Comparison of ENCODE assay signal across 17 mouse cellular contexts in genomic region chr8:3481605-3482004, GRCm38 (mm10). TPM values are rescaled to one million over a fixed set of nuclear protein-coding genes. Genes with fewer than 3 reads are reported as not detected.
DNase-seq lines count a peak whose midpoint lies in the region; ATAC-seq lines count a peak whose summit lies in the region.
"Had no signal": no experiment of that assay in that cellular context is flagged by ENCODE, and none has a peak within 500 bp of the region (broad histone marks: within the 10 kb centered on the region; RNA-seq: fewer than 3 reads in every experiment).

No protein-coding gene starts in this region.

- no peaks in the 10 kb centered on the region for H3K9me3 ChIP-seq in liver, embryonic 16.5 days (replicated peaks; ENCODE audit: control insufficient read depth, low read length)
- H3K9me3 ChIP-seq in neural tube, embryonic 15.5 days (replicated peaks): no peaks in the 10 kb centered on the region
- H3K9me3 ChIP-seq: kidney, embryonic 15.5 days; midbrain, embryonic 15.5 days; neural tube, embryonic 12.5 days had no signal

- WGBS in liver, embryonic 16.5 days (ENCODE audit: insufficient replicate concordance): 39% methylated on average over 5 of the region's 5 CpGs
- WGBS in neural tube, embryonic 15.5 days: 66% methylated on average over 5 of the region's 5 CpGs

- H3K4me2 ChIP-seq in liver, embryonic 16.5 days (ENCODE audit: low read depth, low read length): no peak overlapping the region
- no peak overlapping the region for H3K4me2 ChIP-seq in neural tube, embryonic 15.5 days
- H3K4me2 ChIP-seq: kidney, embryonic 15.5 days; midbrain, embryonic 15.5 days; neural tube, embryonic 12.5 days had no signal

- H3K4me3 ChIP-seq in liver, embryonic 16.5 days (ENCODE audit: low read depth, low read length): no peak overlapping the region
- no peak overlapping the region for H3K4me3 ChIP-seq in neural tube, embryonic 15.5 days (replicated peaks)
- H3K4me3 ChIP-seq: kidney, embryonic 15.5 days; midbrain, embryonic 15.5 days; neural tube, embryonic 12.5 days had no signal

- no peak overlapping the region for H3K27ac ChIP-seq in liver, embryonic 16.5 days (ENCODE audit: low read length)
- no peak overlapping the region for H3K27ac ChIP-seq in neural tube, embryonic 15.5 days (replicated peaks)
- H3K27ac ChIP-seq: hindbrain, postnatal 0 days; kidney, embryonic 15.5 days; midbrain, embryonic 15.5 days; neural tube, embryonic 12.5 days had no signal

- H3K9ac ChIP-seq in liver, embryonic 16.5 days (ENCODE audit: low read depth, low read length): no peak overlapping the region
- H3K9ac ChIP-seq in neural tube, embryonic 15.5 days (replicated peaks): no peak overlapping the region
- H3K9ac ChIP-seq: kidney, embryonic 15.5 days; midbrain, embryonic 15.5 days; neural tube, embryonic 12.5 days had no signal

- H3K4me1 ChIP-seq in liver, embryonic 16.5 days (ENCODE audit: control insufficient read depth, low read depth, low read length): no peaks in the 10 kb centered on the region; the same call in 1 of the 2 replicates
- H3K4me1 ChIP-seq in neural tube, embryonic 15.5 days: no peaks in the 10 kb centered on the region
- H3K4me1 ChIP-seq: kidney, embryonic 15.5 days; midbrain, embryonic 15.5 days; neural tube, embryonic 12.5 days had no signal

- peak; percentile 69 for DNase-seq in A20 (ENCODE audit: low read depth, low spot score)
- DNase-seq in NIH3T3 (ENCODE audit: low read depth): peak; percentile 61
- DNase-seq in heart, adult 18-20 months: no peak
- DNase-seq in layer of hippocampus, postnatal 25 days (ENCODE audit: extremely low spot score in 1 of 2, low spot score in 1 of 2): no peak
- DNase-seq: adrenal gland, postnatal 25 days; cerebellum, postnatal 14 days; layer of hippocampus, adult 9-11 months; right cerebral cortex, adult 18-20 months; thymus, adult 18-20 months had no signal

- 0 out of 2 replicates have a peak, but pooled peaks have one; percentile 37 for ATAC-seq in liver, embryonic 16.5 days (ENCODE audit: low read depth)
- peak; percentile 93 for ATAC-seq in megakaryocyte progenitor cell, adult 5-6 weeks (replicated peaks; ENCODE audit: poor library complexity)
- no peak for ATAC-seq in neural tube, embryonic 15.5 days (ENCODE audit: low FRiP score)
- ATAC-seq: hindbrain, postnatal 0 days; midbrain, embryonic 15.5 days had no signal

- H3K27me3 ChIP-seq in liver, embryonic 16.5 days (ENCODE audit: control insufficient read depth, insufficient read depth, low read depth, low read length): no peaks in the 10 kb centered on the region
- no peaks in the 10 kb centered on the region for H3K27me3 ChIP-seq in neural tube, embryonic 15.5 days (replicated peaks)
- H3K27me3 ChIP-seq: midbrain, embryonic 15.5 days; neural tube, embryonic 12.5 days had no signal

- no peaks in the 10 kb centered on the region for H3K36me3 ChIP-seq in liver, embryonic 16.5 days (ENCODE audit: control insufficient read depth, insufficient read depth)
- no peaks in the 10 kb centered on the region for H3K36me3 ChIP-seq in neural tube, embryonic 15.5 days
- H3K36me3 ChIP-seq: kidney, embryonic 15.5 days; midbrain, embryonic 15.5 days; neural tube, embryonic 12.5 days had no signal

RNA-seq across cellular contexts. Expression of gene Tex45, which starts 10.9 kb away (rescaled TPM):
- not detected in 2 replicates for polyA plus RNA-seq in liver, embryonic 16.5 days (2015; fragmentation: Nextera tagmentation; extraction: Ambion mirVana)
- total RNA-seq in megakaryocyte progenitor cell, adult 5-6 weeks (2015): 0.17 TPM in 1 of 2 replicates, not detected in the other
- 0.21 TPM in 1 of 2 replicates, not detected in the other for total RNA-seq in megakaryocyte progenitor cell, adult 5-6 weeks (2017)
- 0.50 and 0.61 TPM in 2 replicates for polyA plus RNA-seq in neural tube, embryonic 15.5 days (2015; fragmentation: Nextera tagmentation; extraction: Ambion mirVana)
- total RNA-seq in heart, adult 18-20 months (2021): not detected
- under 1 TPM; 0.23 to 0.30 TPM for total RNA-seq in layer of hippocampus, postnatal 25 days (2021)
- total RNA-seq: adrenal gland, postnatal 25 days had no signal
- polyA plus RNA-seq: heart, postnatal 0 days; kidney, embryonic 15.5 days; neural tube, embryonic 12.5 days had no signal

RNA-seq across cellular contexts. Expression of gene Zfp358, which starts 11.3 kb away (rescaled TPM):
- polyA plus RNA-seq in liver, embryonic 16.5 days (2015; fragmentation: Nextera tagmentation; extraction: Ambion mirVana): 4.3 and 5.4 TPM in 2 replicates
- 9.3 and 12.3 TPM in 2 replicates for total RNA-seq in megakaryocyte progenitor cell, adult 5-6 weeks (2015)
- total RNA-seq in megakaryocyte progenitor cell, adult 5-6 weeks (2017): 4.6 and 7.0 TPM in 2 replicates
- polyA plus RNA-seq in neural tube, embryonic 15.5 days (2015; fragmentation: Nextera tagmentation; extraction: Ambion mirVana): 62.7 and 64.3 TPM in 2 replicates
- 10 to 100 TPM; 29.4 to 30.5 TPM for total RNA-seq in heart, adult 18-20 months (2021)
- 10 to 100 TPM; 29.0 to 32.5 TPM for total RNA-seq in layer of hippocampus, postnatal 25 days (2021)

RNA-seq across cellular contexts. Expression of gene Pex11g, which starts 14.1 kb away (rescaled TPM):
- polyA plus RNA-seq in liver, embryonic 16.5 days (2015; fragmentation: Nextera tagmentation; extraction: Ambion mirVana): 8.1 and 8.5 TPM in 2 replicates
- total RNA-seq in megakaryocyte progenitor cell, adult 5-6 weeks (2015): 0.83 and 2.5 TPM in 2 replicates
- total RNA-seq in megakaryocyte progenitor cell, adult 5-6 weeks (2017): 0.79 and 3.8 TPM in 2 replicates
- polyA plus RNA-seq in neural tube, embryonic 15.5 days (2015; fragmentation: Nextera tagmentation; extraction: Ambion mirVana): 4.0 and 5.7 TPM in 2 replicates
- 1 to 10 TPM; 3.6 to 4.2 TPM for total RNA-seq in heart, adult 18-20 months (2021)
- 1 to 10 TPM in 1 of 2 experiments, under 1 TPM in 1; 0.59 to 1.2 TPM for total RNA-seq in layer of hippocampus, postnatal 25 days (2021)

RNA-seq across cellular contexts. Expression of gene Mcoln1, which starts 18.7 kb away (rescaled TPM):
- polyA plus RNA-seq in liver, embryonic 16.5 days (2015; fragmentation: Nextera tagmentation; extraction: Ambion mirVana): 19.2 and 21.1 TPM in 2 replicates
- 13.6 and 20.5 TPM in 2 replicates for total RNA-seq in megakaryocyte progenitor cell, adult 5-6 weeks (2015)
- 20.1 and 23.0 TPM in 2 replicates for total RNA-seq in megakaryocyte progenitor cell, adult 5-6 weeks (2017)
- polyA plus RNA-seq in neural tube, embryonic 15.5 days (2015; fragmentation: Nextera tagmentation; extraction: Ambion mirVana): 97.7 and 106 TPM in 2 replicates
- 10 to 100 TPM; 17.8 to 21.0 TPM for total RNA-seq in heart, adult 18-20 months (2021)
- 10 to 100 TPM; 72.7 to 85.3 TPM for total RNA-seq in layer of hippocampus, postnatal 25 days (2021)

RNA-seq across cellular contexts. Expression of gene Pnpla6, which starts 33.6 kb away (rescaled TPM):
- 10.9 and 11.3 TPM in 2 replicates for polyA plus RNA-seq in liver, embryonic 16.5 days (2015; fragmentation: Nextera tagmentation; extraction: Ambion mirVana)
- total RNA-seq in megakaryocyte progenitor cell, adult 5-6 weeks (2015): 13.8 and 16.8 TPM in 2 replicates
- 14.0 and 17.7 TPM in 2 replicates for total RNA-seq in megakaryocyte progenitor cell, adult 5-6 weeks (2017)
- polyA plus RNA-seq in neural tube, embryonic 15.5 days (2015; fragmentation: Nextera tagmentation; extraction: Ambion mirVana): 42.5 and 44.3 TPM in 2 replicates
- 10 to 100 TPM in 1 of 2 experiments, 1 to 10 TPM in 1; 8.1 to 10.2 TPM for total RNA-seq in heart, adult 18-20 months (2021)
- 10 to 100 TPM; 59.1 to 77.1 TPM for total RNA-seq in layer of hippocampus, postnatal 25 days (2021)

Comparison
In these comparisons a context has a peak if more than half of its experiments do, and no peak if none do; other contexts are left out.
1. DNase-seq: peak in A20 (single experiment) and NIH3T3 (single experiment); none in heart, adult 18-20 months (0 of 2) and layer of hippocampus, postnatal 25 days (0 of 2).